ENCODE assay signal across 11 mouse cellular contexts in the genomic region with DNA sequence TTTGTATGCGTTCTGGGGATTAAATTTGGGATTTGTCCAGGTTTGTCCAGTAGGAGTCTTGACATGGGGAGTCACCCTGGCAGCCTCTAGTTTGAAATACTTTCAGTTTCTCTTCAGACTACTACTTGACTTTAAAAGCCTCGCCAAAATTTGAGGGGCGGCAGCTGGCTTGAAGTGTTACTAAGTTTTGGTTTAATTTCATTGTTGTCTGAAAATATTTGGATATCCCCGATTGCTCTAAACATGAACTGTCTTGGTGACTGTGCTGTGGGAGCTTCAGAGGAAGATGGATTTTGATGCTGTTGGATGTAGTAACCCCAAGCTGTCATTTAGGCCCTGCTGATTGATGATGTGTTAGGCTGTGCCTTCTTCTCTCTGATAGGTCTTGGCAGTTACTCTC. TPM values are rescaled to one million over a fixed set of nuclear protein-coding genes. Genes with fewer than 3 reads are reported as not detected.
A peak's percentile ranks its signal among the peaks of the same experiment; 100 is the strongest.
DNase-seq lines count a peak whose midpoint lies in the region; ATAC-seq lines count a peak whose summit lies in the region.
"Had no signal": no experiment of that assay in that cellular context is flagged by ENCODE, and none has a peak within 500 bp of the region (broad histone marks: within the 10 kb centered on the region; RNA-seq: fewer than 3 reads in every experiment).

No protein-coding gene starts in this region.

- H3K9ac ChIP-seq in kidney, embryonic 14.5 days (ENCODE audit: low read depth, low read length): no peak overlapping the region
- no peak overlapping the region for H3K9ac ChIP-seq in stomach, embryonic 15.5 days
- H3K9ac ChIP-seq in hindbrain, embryonic 16.5 days (ENCODE audit: low read depth, low read length): no peak overlapping the region
- H3K9ac ChIP-seq: heart, embryonic 13.5 days had no signal

- peaks cover 8% of the 10 kb centered on the region; the same call in 1 of the 2 replicates for H3K4me1 ChIP-seq in kidney, embryonic 14.5 days (ENCODE audit: control insufficient read depth, insufficient read depth, low read length)
- H3K4me1 ChIP-seq in stomach, embryonic 15.5 days: peaks cover 7% of the 10 kb centered on the region; the same call in 1 of the 2 replicates
- H3K4me1 ChIP-seq in hindbrain, embryonic 16.5 days (ENCODE audit: control insufficient read depth, insufficient read depth, low read depth, low read length): peaks cover 7% of the 10 kb centered on the region

- no peaks in the 10 kb centered on the region for H3K27me3 ChIP-seq in kidney, embryonic 14.5 days (ENCODE audit: control insufficient read depth, insufficient read depth, low read length)
- H3K27me3 ChIP-seq in stomach, embryonic 15.5 days (replicated peaks): no peaks in the 10 kb centered on the region
- no peaks in the 10 kb centered on the region for H3K27me3 ChIP-seq in hindbrain, embryonic 16.5 days (replicated peaks; ENCODE audit: control insufficient read depth, insufficient read depth, low read length)
- H3K27me3 ChIP-seq: heart, embryonic 13.5 days had no signal

- no peaks in the 10 kb centered on the region for H3K36me3 ChIP-seq in kidney, embryonic 14.5 days (ENCODE audit: control insufficient read depth, insufficient read depth, low read length)
- no peaks in the 10 kb centered on the region for H3K36me3 ChIP-seq in stomach, embryonic 15.5 days
- H3K36me3 ChIP-seq in hindbrain, embryonic 16.5 days (ENCODE audit: control insufficient read depth, insufficient read depth, low read length): no peaks in the 10 kb centered on the region

- DNase-seq in kidney, adult 11 months: no peak
- peak; percentile 43 to 63 for DNase-seq in heart, postnatal 10 days
- peak; percentile 32 to 56 for DNase-seq in lung, adult 18-20 months
- no peak for DNase-seq in thymus, postnatal 14 days
- DNase-seq: layer of hippocampus, adult 9-11 months; right cerebral cortex, adult 18-20 months had no signal

- intact Hi-C loops in heart, postnatal 10 days (cut with DNase I): no loop called here

- peak; percentile 73; the same call in 1 of the 2 replicates for ATAC-seq in kidney, embryonic 14.5 days (ENCODE audit: low FRiP score, low TSS enrichment)
- ATAC-seq in stomach, embryonic 15.5 days (ENCODE audit: insufficient read depth, low FRiP score, low read depth): peak; percentile 42; the same call in 1 of the 2 replicates
- ATAC-seq in hindbrain, embryonic 16.5 days: no peak

- no peak overlapping the region for H3K4me2 ChIP-seq in kidney, embryonic 14.5 days (replicated peaks; ENCODE audit: low read depth, low read length)
- peak overlapping the region; percentile 8; the same call in 1 of the 2 replicates for H3K4me2 ChIP-seq in stomach, embryonic 15.5 days
- H3K4me2 ChIP-seq in hindbrain, embryonic 16.5 days (ENCODE audit: low read length): no peak overlapping the region
- H3K4me2 ChIP-seq: heart, embryonic 13.5 days had no signal

- no peak overlapping the region for H3K4me3 ChIP-seq in kidney, embryonic 14.5 days (ENCODE audit: low read length)
- no peak overlapping the region for H3K4me3 ChIP-seq in stomach, embryonic 15.5 days (replicated peaks)
- no peak overlapping the region for H3K4me3 ChIP-seq in hindbrain, embryonic 16.5 days (ENCODE audit: low read length)
- H3K4me3 ChIP-seq: heart, embryonic 13.5 days; limb, embryonic 10.5 days had no signal

- 65% methylated on average over 4 of the region's 4 CpGs for WGBS in kidney, embryonic 14.5 days
- 44% methylated on average over 4 of the region's 4 CpGs for WGBS in stomach, embryonic 15.5 days
- WGBS in hindbrain, embryonic 16.5 days: 68% methylated on average over 4 of the region's 4 CpGs

- no peak overlapping the region for H3K27ac ChIP-seq in kidney, embryonic 14.5 days (ENCODE audit: low read depth, low read length)
- H3K27ac ChIP-seq in stomach, embryonic 15.5 days: peak overlapping the region; percentile 49; the same call in 1 of the 2 replicates
- no peak overlapping the region for H3K27ac ChIP-seq in hindbrain, embryonic 16.5 days (ENCODE audit: low read depth, low read length)
- H3K27ac ChIP-seq: limb, embryonic 10.5 days had no signal

- H3K9me3 ChIP-seq in kidney, embryonic 14.5 days (ENCODE audit: control insufficient read depth, low read length): no peaks in the 10 kb centered on the region
- no peaks in the 10 kb centered on the region for H3K9me3 ChIP-seq in stomach, embryonic 15.5 days
- no peaks in the 10 kb centered on the region for H3K9me3 ChIP-seq in hindbrain, embryonic 16.5 days (ENCODE audit: control insufficient read depth, low read length)
- H3K9me3 ChIP-seq: heart, embryonic 13.5 days; limb, embryonic 10.5 days had no signal

RNA-seq across cellular contexts. Expression of a gene that starts 34.2 kb away (rescaled TPM):
- 844 and 1,016 TPM in 2 replicates for polyA plus RNA-seq in kidney, embryonic 14.5 days (2014; fragmentation: Nextera tagmentation; extraction: Ambion mirVana)
- 100 to 1,000 TPM; 366 to 428 TPM for total RNA-seq in heart, postnatal 10 days (2021)
- polyA plus RNA-seq in stomach, embryonic 15.5 days (2015; fragmentation: Nextera tagmentation; extraction: Ambion mirVana): 474 and 525 TPM in 2 replicates
- 777 and 791 TPM in 2 replicates for polyA plus RNA-seq in hindbrain, embryonic 16.5 days (2015; fragmentation: Nextera tagmentation; extraction: Ambion mirVana)

Comparison
In these comparisons a context has a peak if more than half of its experiments do, and no peak if none do; other contexts are left out.
1. DNase-seq: peak in heart, postnatal 10 days (2 of 2) and lung, adult 18-20 months (2 of 2); none in kidney, adult 11 months (single experiment) and thymus, postnatal 14 days (single experiment).